In genomic region chr3:37928731-37929130, GRCm38 (mm10) we compare ENCODE assay signal across 24 mouse cellular contexts.
"Had no signal": no experiment of that assay in that cellular context is flagged by ENCODE, and none has a peak within 500 bp of the region (broad histone marks: within the 10 kb centered on the region; RNA-seq: fewer than 3 reads in every experiment).

No protein-coding gene starts in this region.

- H3K9me3 ChIP-seq: heart, embryonic 15.5 days; intestine, embryonic 15.5 days; limb, embryonic 15.5 days; liver, embryonic 12.5 days had no signal

- H3K36me3 ChIP-seq: heart, embryonic 13.5 days; heart, embryonic 15.5 days; hindbrain, embryonic 10.5 days; hindbrain, embryonic 12.5 days; intestine, embryonic 15.5 days; limb, embryonic 13.5 days; limb, embryonic 15.5 days; liver, embryonic 12.5 days had no signal

- H3K27ac ChIP-seq: heart, embryonic 15.5 days; hindbrain, embryonic 10.5 days; hindbrain, embryonic 12.5 days; hindbrain, embryonic 14.5 days; intestine, embryonic 15.5 days; kidney, postnatal 0 days; layer of hippocampus, adult 2 months; limb, embryonic 13.5 days; limb, embryonic 15.5 days; liver, embryonic 12.5 days; liver, embryonic 14.5 days had no signal

- H3K27me3 ChIP-seq: heart, embryonic 13.5 days; heart, embryonic 15.5 days; hindbrain, embryonic 12.5 days; intestine, embryonic 15.5 days; limb, embryonic 15.5 days; liver, embryonic 12.5 days had no signal

- H3K4me1 ChIP-seq: hindbrain, embryonic 10.5 days; hindbrain, embryonic 12.5 days; intestine, embryonic 15.5 days; limb, embryonic 15.5 days; liver, embryonic 12.5 days had no signal

- H3K9ac ChIP-seq: heart, embryonic 13.5 days; heart, embryonic 15.5 days; hindbrain, embryonic 12.5 days; hindbrain, embryonic 14.5 days; intestine, embryonic 15.5 days; limb, embryonic 13.5 days; limb, embryonic 15.5 days; liver, embryonic 12.5 days; liver, embryonic 14.5 days had no signal

- H3K4me3 ChIP-seq: heart, embryonic 13.5 days; heart, embryonic 15.5 days; hindbrain, embryonic 10.5 days; hindbrain, embryonic 12.5 days; intestine, embryonic 15.5 days; layer of hippocampus, adult 2 months; limb, embryonic 13.5 days; limb, embryonic 15.5 days; liver, embryonic 12.5 days had no signal

- H3K4me2 ChIP-seq: heart, embryonic 11.5 days; heart, embryonic 13.5 days; heart, embryonic 15.5 days; hindbrain, embryonic 12.5 days; hindbrain, embryonic 14.5 days; intestine, embryonic 15.5 days; limb, embryonic 13.5 days; limb, embryonic 15.5 days; liver, embryonic 12.5 days had no signal

- DNase-seq: kidney, adult 18-20 months; kidney, adult 9 months; kidney, postnatal 14 days; kidney, postnatal 36 days; layer of hippocampus, postnatal 36 days; left cerebral cortex, postnatal 4 days; lung, adult 18-20 months had no signal

- ATAC-seq: forebrain, embryonic 16.5 days; hindbrain, embryonic 16.5 days; inflammation-experienced regulatory T-cells, adult 6 months; intestine, embryonic 15.5 days; intestine, postnatal 0 days; liver, embryonic 12.5 days had no signal
